Mouse (Mus musculus): ENCODE results near the gene Tnf. TPM values are rescaled to one million over a fixed set of nuclear protein-coding genes. Genes with fewer than 3 reads are reported as not detected.

Tnf gene
- polyA plus RNA-seq, 1 experiment = 0.05 TPM

- no peaks in the 10 kb centered on the region for H3K27me3 ChIP-seq (ENCODE audit: control insufficient read depth, insufficient read depth, insufficient read length)
- peak within 1 kb of the TSS; percentile 94 for H3K4me3 ChIP-seq
- H3ac ChIP-seq (ENCODE audit: control insufficient read depth, insufficient read length) = peak within 1 kb of the TSS; percentile 80
- H3K79me2 ChIP-seq (ENCODE audit: control insufficient read depth, insufficient read depth) = peaks cover 21% of the 10 kb centered on the region
- TF ChIP-seq REST (IDR thresholded peaks at IDR 0.05; ENCODE audit: insufficient read depth, insufficient read length) = no peak
- no peak for TF ChIP-seq POLR2A (IDR thresholded peaks at IDR 0.05; ENCODE audit: insufficient read length, low read depth)
- TF ChIP-seq CEBPB (IDR thresholded peaks at IDR 0.05; ENCODE audit: insufficient read depth, poor library complexity, severe bottlenecking) = no peak
- TF ChIP-seq POLR2AphosphoS2 (IDR thresholded peaks at IDR 0.05; ENCODE audit: insufficient read length, low read depth) = no peak
- no peak for TF ChIP-seq MAX (IDR thresholded peaks at IDR 0.05; ENCODE audit: low read depth)
- no peak for TF ChIP-seq SRF (IDR thresholded peaks at IDR 0.05; ENCODE audit: control insufficient read depth, insufficient read length, low read depth)
- TF ChIP-seq E2F4 (IDR thresholded peaks at IDR 0.05; ENCODE audit: insufficient read depth) = no peak
- TF ChIP-seq TCF3 (IDR thresholded peaks at IDR 0.05; ENCODE audit: insufficient read length, low read depth) = no peak
- TF ChIP-seq USF1 (IDR thresholded peaks at IDR 0.05; ENCODE audit: low read depth) = no peak
- TF ChIP-seq MYOG (IDR thresholded peaks at IDR 0.05; ENCODE audit: control insufficient read depth in 1 of 3, insufficient read depth in 1 of 3, insufficient read length in 2 of 3, low read depth in 2 of 3) = no peak
- no peak for TF ChIP-seq MYOD1 (IDR thresholded peaks at IDR 0.05; ENCODE audit: control insufficient read depth in 1 of 3, insufficient read length in 2 of 3, low read depth in 2 of 3)
- no peak for TF ChIP-seq TCF12 (IDR thresholded peaks at IDR 0.05; ENCODE audit: insufficient read depth, poor library complexity, severe bottlenecking)
- peak within 1 kb of the TSS; percentile 80 for H3K4me2 ChIP-seq (ENCODE audit: low read depth)
- H3K36me3 ChIP-seq (ENCODE audit: control insufficient read depth, insufficient read depth) = peaks cover 14% of the 10 kb centered on the region
These were observed 31.5 kb upstream of the Tnf start, which contains the start of gene Atp6v1g2 for GRCm38 (mm10) chr17:35233114-35233980. Gene Atp6v1g2, plus strand, starts transcription at chr17:35233660.

GRCm38 (mm10) chr17:35232659-35233058 lies 30.9 kb upstream of the Tnf start:
- no peak overlapping the region for H3K4me2 ChIP-seq (ENCODE audit: low read depth)
- no peaks in the 10 kb centered on the region for H3K27me3 ChIP-seq (ENCODE audit: control insufficient read depth, insufficient read depth, insufficient read length)
- H3K4me3 ChIP-seq = no peak overlapping the region
- H3ac ChIP-seq (ENCODE audit: control insufficient read depth, insufficient read length) = no peak overlapping the region
- peaks cover 14% of the 10 kb centered on the region for H3K36me3 ChIP-seq (ENCODE audit: control insufficient read depth, insufficient read depth)
- H3K79me2 ChIP-seq (ENCODE audit: control insufficient read depth, insufficient read depth) = peaks cover 21% of the 10 kb centered on the region
- TF ChIP-seq MAX (IDR thresholded peaks at IDR 0.05; ENCODE audit: low read depth) = no peak
- TF ChIP-seq TCF3 (IDR thresholded peaks at IDR 0.05; ENCODE audit: insufficient read length, low read depth) = no peak
- no peak for TF ChIP-seq CEBPB (IDR thresholded peaks at IDR 0.05; ENCODE audit: insufficient read depth, poor library complexity, severe bottlenecking)
- TF ChIP-seq USF1 (IDR thresholded peaks at IDR 0.05; ENCODE audit: low read depth) = no peak
- no peak for TF ChIP-seq TCF12 (IDR thresholded peaks at IDR 0.05; ENCODE audit: insufficient read depth, poor library complexity, severe bottlenecking)
- no peak for TF ChIP-seq MYOG (IDR thresholded peaks at IDR 0.05; ENCODE audit: control insufficient read depth in 1 of 3, insufficient read depth in 1 of 3, insufficient read length in 2 of 3, low read depth in 2 of 3)
- no peak for TF ChIP-seq MYOD1 (IDR thresholded peaks at IDR 0.05; ENCODE audit: control insufficient read depth in 1 of 3, insufficient read length in 2 of 3, low read depth in 2 of 3)

DNA sequence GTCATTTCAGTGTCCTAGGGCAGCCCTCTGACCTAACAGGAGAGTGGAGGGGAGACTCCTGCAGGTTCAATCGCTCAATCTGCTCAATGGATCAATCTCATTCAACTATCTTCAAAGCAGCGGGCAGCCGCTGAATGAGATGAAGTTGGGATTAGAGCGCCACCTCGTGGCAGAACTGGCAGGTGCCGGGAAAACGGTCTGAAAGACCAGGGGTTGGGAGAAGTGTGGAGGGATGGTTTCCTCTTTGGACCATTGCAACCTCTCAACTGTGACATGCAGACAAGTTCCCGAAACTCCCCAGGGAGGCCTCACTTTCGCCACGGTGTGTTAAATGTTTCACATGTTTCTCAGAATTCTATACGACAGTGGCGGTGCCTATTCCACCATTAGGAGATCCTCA lies 30.2 kb upstream of the Tnf start:
- no peaks in the 10 kb centered on the region for H3K27me3 ChIP-seq (ENCODE audit: control insufficient read depth, insufficient read depth, insufficient read length)
- no peak overlapping the region for H3K4me3 ChIP-seq
- no peak overlapping the region for H3K4me2 ChIP-seq (ENCODE audit: low read depth)
- H3ac ChIP-seq (ENCODE audit: control insufficient read depth, insufficient read length) = no peak overlapping the region
- no peak for TF ChIP-seq CEBPB (IDR thresholded peaks at IDR 0.05; ENCODE audit: insufficient read depth, poor library complexity, severe bottlenecking)
- H3K36me3 ChIP-seq (ENCODE audit: control insufficient read depth, insufficient read depth) = peaks cover 14% of the 10 kb centered on the region
- H3K79me2 ChIP-seq (ENCODE audit: control insufficient read depth, insufficient read depth) = peaks cover 21% of the 10 kb centered on the region

- Histone ChIP-seq H3K79me2 (ENCODE audit: control insufficient read depth, insufficient read depth) (peaks cover 21% of the 10 kb centered on the region), H3ac (ENCODE audit: control insufficient read depth, insufficient read length) (no peak overlapping the region), H3K36me3 (ENCODE audit: control insufficient read depth, insufficient read depth) (peaks cover 14% of the 10 kb centered on the region), H3K27me3 (ENCODE audit: control insufficient read depth, insufficient read depth, insufficient read length) (no peaks in the 10 kb centered on the region), H3K4me3 (no peak overlapping the region), H3K4me2 (ENCODE audit: low read depth) (no peak overlapping the region)
- TF ChIP-seq E2F4 (IDR thresholded peaks at IDR 0.05; ENCODE audit: insufficient read depth) = no peak
- no peak for TF ChIP-seq TCF12 (IDR thresholded peaks at IDR 0.05; ENCODE audit: insufficient read depth, poor library complexity, severe bottlenecking)
- no peak for TF ChIP-seq CEBPB (IDR thresholded peaks at IDR 0.05; ENCODE audit: insufficient read depth, poor library complexity, severe bottlenecking)
- no peak for TF ChIP-seq MAX (IDR thresholded peaks at IDR 0.05; ENCODE audit: low read depth)
These were observed 29.2 kb upstream of the Tnf start for GRCm38 (mm10) chr17:35231022-35231421.

- H3K36me3 ChIP-seq (ENCODE audit: control insufficient read depth, insufficient read depth) = peaks cover 10% of the 10 kb centered on the region
- H3K4me2 ChIP-seq (ENCODE audit: low read depth) = no peak overlapping the region
- no peak overlapping the region for H3K4me3 ChIP-seq
- TF ChIP-seq MYOG (IDR thresholded peaks at IDR 0.05; ENCODE audit: control insufficient read depth in 1 of 3, insufficient read depth in 1 of 3, insufficient read length in 2 of 3, low read depth in 2 of 3) (no peak), TCF12 (IDR thresholded peaks at IDR 0.05; ENCODE audit: insufficient read depth, poor library complexity, severe bottlenecking) (no peak), USF1 (IDR thresholded peaks at IDR 0.05; ENCODE audit: low read depth) (no peak), MYOD1 (IDR thresholded peaks at IDR 0.05; ENCODE audit: control insufficient read depth in 1 of 3, insufficient read length in 2 of 3, low read depth in 2 of 3) (no peak), POLR2AphosphoS2 (IDR thresholded peaks at IDR 0.05; ENCODE audit: insufficient read length, low read depth) (no peak), SRF (IDR thresholded peaks at IDR 0.05; ENCODE audit: control insufficient read depth, insufficient read length, low read depth) (no peak), CEBPB (IDR thresholded peaks at IDR 0.05; ENCODE audit: insufficient read depth, poor library complexity, severe bottlenecking) (no peak), POLR2A (IDR thresholded peaks at IDR 0.05; ENCODE audit: insufficient read length, low read depth) (no peak), E2F4 (IDR thresholded peaks at IDR 0.05; ENCODE audit: insufficient read depth) (no peak), TCF3 (IDR thresholded peaks at IDR 0.05; ENCODE audit: insufficient read length, low read depth) (no peak), REST (IDR thresholded peaks at IDR 0.05; ENCODE audit: insufficient read depth, insufficient read length) (no peak), MAX (IDR thresholded peaks at IDR 0.05; ENCODE audit: low read depth) (no peak)
- no peaks in the 10 kb centered on the region for H3K27me3 ChIP-seq (ENCODE audit: control insufficient read depth, insufficient read depth, insufficient read length)
- H3K79me2 ChIP-seq (ENCODE audit: control insufficient read depth, insufficient read depth) = peaks cover 5% of the 10 kb centered on the region
- no peak overlapping the region for H3ac ChIP-seq (ENCODE audit: control insufficient read depth, insufficient read length)
These were observed 24.8 kb upstream of the Tnf start for GRCm38 (mm10) chr17:35226561-35227046.

Measured in myocyte (in vitro differentiated cells).